Mouse (Mus musculus): ENCODE data around the gene Nxpe2.

DNA sequence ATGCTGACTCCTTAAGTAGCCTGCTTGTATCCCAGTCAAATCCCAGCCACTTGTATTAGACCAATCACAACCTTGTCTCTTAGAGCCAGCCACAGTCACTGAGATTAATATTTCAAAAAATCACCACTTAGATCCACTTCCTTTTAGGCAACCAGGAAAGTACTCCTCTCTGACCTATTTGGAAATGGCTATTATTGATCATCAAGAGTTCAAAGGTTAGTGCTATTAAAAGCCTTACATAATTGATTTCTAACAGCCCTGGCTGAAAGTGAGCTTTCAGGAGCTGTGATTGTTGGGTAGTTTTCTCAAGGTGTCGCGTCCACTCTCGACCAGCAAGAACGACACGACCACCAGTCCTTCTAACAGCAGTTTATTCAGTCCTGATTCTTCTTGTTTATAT lies 42.0 kb downstream of the Nxpe2 start:
- no peak for TF ChIP-seq POLR2A (IDR thresholded peaks at IDR 0.05; ENCODE audit: low read depth, low read length)
- TF ChIP-seq CTCF (IDR thresholded peaks at IDR 0.05; ENCODE audit: borderline replicate concordance, insufficient read depth, low read length) = no peak
